Mouse (Mus musculus): ENCODE measurements at regions not wholly inside any gene's neighbourhood (a gene's known extent, or its start where the extent isn't known, plus 50 kb on each side); places are given as distances from the start of the nearest gene placed in this dataset.

GRCm38 (mm10) chr15:6934564-6934980, 59.8 kb upstream of the Osmr start:
- DNase-seq: no peak

- DNase-seq: no peak
These were observed 66.7 kb upstream of the Osmr start for GRCm38 (mm10) chr15:6941491-6941890.

GRCm38 (mm10) chr15:6949236-6949635, 74.5 kb upstream of the Osmr start:
- DNase-seq: peak; percentile 51 to 66

- DNase-seq: peak; percentile 80 to 85
These were observed 74.9 kb upstream of the Osmr start for GRCm38 (mm10) chr15:6949686-6950085.

GRCm38 (mm10) chr15:6950503-6950902, 75.7 kb upstream of the Osmr start:
- no peak for DNase-seq

GRCm38 (mm10) chr15:6953556-6953955, 78.8 kb upstream of the Osmr start:
- no peak for DNase-seq

GRCm38 (mm10) chr15:6953970-6954791, 79.4 kb upstream of the Osmr start:
- no peak for DNase-seq

GRCm38 (mm10) chr15:6959911-6960310, 85.1 kb upstream of the Osmr start:
- no peak for DNase-seq

- peak; percentile 50 to 74 for DNase-seq
These were observed 86.3 kb upstream of the Osmr start for GRCm38 (mm10) chr15:6960753-6961746.

GRCm38 (mm10) chr15:6964635-6965034, 89.9 kb upstream of the Osmr start:
- no peak for DNase-seq

GRCm38 (mm10) chr15:6965446-6965845, 90.7 kb upstream of the Osmr start:
- no peak for DNase-seq

- no peak for DNase-seq
These were observed 99.6 kb upstream of the Osmr start for GRCm38 (mm10) chr15:6974410-6974809.

- no peak for DNase-seq
These were observed 106.7 kb upstream of the Osmr start for GRCm38 (mm10) chr15:6981430-6981829.

GRCm38 (mm10) chr15:6983320-6983719, 107.1 kb upstream of the Lifr start:
- DNase-seq: no peak

GRCm38 (mm10) chr15:6988187-6988586, 102.2 kb upstream of the Lifr start:
- DNase-seq: peak; percentile 26 to 59

- DNase-seq: no peak
These were observed 101.3 kb upstream of the Lifr start for GRCm38 (mm10) chr15:6989094-6989493.

- no peak for DNase-seq
These were observed 97.2 kb upstream of the Lifr start for GRCm38 (mm10) chr15:6993226-6993625.

- DNase-seq: no peak
These were observed 95.2 kb upstream of the Lifr start for GRCm38 (mm10) chr15:6995246-6995645.

GRCm38 (mm10) chr15:6997871-6998270, 92.5 kb upstream of the Lifr start:
- no peak for DNase-seq

- no peak for DNase-seq
These were observed 91.8 kb upstream of the Lifr start for GRCm38 (mm10) chr15:6998576-6999070.

GRCm38 (mm10) chr15:6999667-7000066, 90.7 kb upstream of the Lifr start:
- DNase-seq: no peak

- DNase-seq: no peak
These were observed 88.2 kb upstream of the Lifr start for GRCm38 (mm10) chr15:7002226-7002625.

GRCm38 (mm10) chr15:7003311-7003710, 87.1 kb upstream of the Lifr start:
- DNase-seq: peak in 1 of 2 experiments; percentile 11
